Comparison of ENCODE assay signal across 24 mouse cellular contexts in the genomic region with DNA sequence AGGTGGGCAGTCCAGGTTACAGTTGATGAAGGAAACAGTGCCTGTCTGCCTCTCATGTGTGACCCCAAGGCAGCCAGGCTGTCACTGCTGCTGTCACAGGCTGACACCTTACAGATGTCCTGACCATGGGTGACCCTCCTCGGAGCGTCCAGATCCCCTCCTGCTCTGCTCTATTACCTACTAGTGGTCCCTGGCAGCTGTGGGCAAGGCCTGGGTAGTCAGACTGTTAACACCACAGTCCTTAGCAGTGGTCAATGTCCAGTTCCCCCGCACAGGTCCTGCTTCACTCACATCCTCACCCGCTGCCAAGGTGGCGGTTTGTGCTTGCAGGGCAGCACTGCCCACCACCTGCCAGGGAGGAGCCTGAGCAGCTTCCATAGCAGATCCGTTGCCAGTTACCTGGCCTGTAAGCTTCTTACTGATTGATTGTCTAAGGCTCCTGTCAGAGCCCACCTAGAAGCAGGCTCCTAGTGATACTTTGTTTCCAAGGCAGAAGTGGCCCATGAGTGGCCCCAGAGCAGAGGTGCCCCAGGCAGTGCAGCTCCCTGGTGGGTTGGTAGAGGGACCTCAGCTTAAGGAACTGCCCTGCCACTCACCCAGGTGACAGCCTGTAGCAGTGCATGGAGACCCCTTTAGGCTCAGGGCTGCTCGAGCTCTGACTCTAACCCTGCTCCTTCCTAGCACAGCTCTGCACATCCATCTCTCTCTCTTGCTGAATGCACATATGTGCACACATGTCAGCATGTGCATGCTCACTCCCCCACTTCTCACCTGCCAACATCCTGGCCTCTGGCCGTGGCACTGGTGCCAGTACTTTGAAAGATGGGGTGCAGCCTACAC. TPM values are rescaled to one million over a fixed set of nuclear protein-coding genes. Genes with fewer than 3 reads are reported as not detected.
DNase-seq lines count a peak whose midpoint lies in the region; ATAC-seq and TF ChIP-seq lines count a peak whose summit lies in the region.
"Had no signal": no experiment of that assay in that cellular context is flagged by ENCODE, and none has a peak within 500 bp of the region (broad histone marks: within the 10 kb centered on the region; RNA-seq: fewer than 3 reads in every experiment).

No protein-coding gene starts in this region.

- no peak for TF ChIP-seq POLR2A in kidney, adult 2 months (IDR thresholded peaks at IDR 0.05; ENCODE audit: low read depth, low read length)
- no peak for TF ChIP-seq POLR2A in cortical plate, adult 2 months (IDR thresholded peaks at IDR 0.05; ENCODE audit: extremely low read depth, insufficient read depth, low read length)

- peak; percentile 68 for DNase-seq in kidney, adult 2 months
- DNase-seq in kidney, adult 18-20 months: no peak
- peak; percentile 54 to 58 for DNase-seq in kidney, postnatal 36 days
- DNase-seq in adrenal gland, adult 2 months: no peak
- DNase-seq: adrenal gland, postnatal 25 days; cerebellum, adult 18-20 months; cerebellum, postnatal 10 days; gastrocnemius, postnatal 14 days; heart, postnatal 36 days; liver; lung, adult 2 months; lung, postnatal 10 days; spleen, adult 18-20 months; thymus, adult 2 months; thymus, postnatal 36 days had no signal

- no peak for TF ChIP-seq CTCF in kidney, adult 2 months (conservative IDR thresholded peaks at IDR 0.05; ENCODE audit: insufficient read depth, insufficient read length, low read depth, low read length)
- TF ChIP-seq CTCF in cortical plate, adult 2 months (IDR thresholded peaks at IDR 0.05; ENCODE audit: extremely low read depth, insufficient read depth, low read length): no peak

- H3K36me3 ChIP-seq in kidney, adult 2 months (ENCODE audit: control insufficient read depth, insufficient read depth, low read length): no peaks in the 10 kb centered on the region
- peaks cover 89% of the 10 kb centered on the region for H3K36me3 ChIP-seq in megakaryocyte, embryonic 14.5 days (replicated peaks; ENCODE audit: low read length)

- H3K27ac ChIP-seq in kidney, adult 2 months (ENCODE audit: insufficient read depth, low read depth, low read length): no peak overlapping the region
- 0 out of 2 replicates have a peak overlapping the region, but pooled peaks have one; percentile 19 for H3K27ac ChIP-seq in cortical plate, adult 2 months (ENCODE audit: insufficient read depth, low read length)
- H3K27ac ChIP-seq: forebrain, embryonic 12.5 days; hindbrain, embryonic 12.5 days; liver, embryonic 14.5 days had no signal

- 68% methylated on average over 8 of the region's 8 CpGs for WGBS in kidney, adult 2 months

- H3K27me3 ChIP-seq in kidney, adult 2 months (replicated peaks; ENCODE audit: control insufficient read depth, insufficient read depth, low read length): no peaks in the 10 kb centered on the region
- no peaks in the 10 kb centered on the region for H3K27me3 ChIP-seq in megakaryocyte, embryonic 14.5 days (replicated peaks)
- H3K27me3 ChIP-seq: forebrain, embryonic 12.5 days; hindbrain, embryonic 12.5 days; neural tube, embryonic 15.5 days had no signal

- no peak overlapping the region for H3K4me3 ChIP-seq in kidney, adult 2 months (ENCODE audit: insufficient read depth, low read depth, low read length)
- peak overlapping the region; percentile 72 for H3K4me3 ChIP-seq in megakaryocyte, embryonic 14.5 days (replicated peaks)
- H3K4me3 ChIP-seq in cortical plate, adult 2 months (ENCODE audit: insufficient read depth, low read length): no peak overlapping the region

- ATAC-seq in megakaryocyte, adult 5-6 weeks (ENCODE audit: poor library complexity, severe bottlenecking): no peak
- ATAC-seq: intestine, postnatal 0 days had no signal

- no peaks in the 10 kb centered on the region for H3K9me3 ChIP-seq in megakaryocyte, embryonic 14.5 days
- H3K9me3 ChIP-seq: forebrain, embryonic 12.5 days; heart, embryonic 10.5 days; hindbrain, embryonic 12.5 days; neural tube, embryonic 15.5 days had no signal

- peaks cover 14% of the 10 kb centered on the region for H3K4me1 ChIP-seq in kidney, adult 2 months (ENCODE audit: control insufficient read depth, insufficient read depth, low read length)
- peaks cover 91% of the 10 kb centered on the region for H3K4me1 ChIP-seq in megakaryocyte, embryonic 14.5 days
- H3K4me1 ChIP-seq in cortical plate, adult 2 months (ENCODE audit: control insufficient read depth, insufficient read depth, low read length): peaks cover 14% of the 10 kb centered on the region

RNA-seq across cellular contexts. Expression of gene Nudt16l1, which starts 1.0 kb away (rescaled TPM):
- polyA plus RNA-seq in kidney, adult 2 months (2012; rRNA removed): 137 and 145 TPM in 2 replicates
- 13.9 and 30.1 TPM in 2 replicates for polyA plus RNA-seq in megakaryocyte, embryonic 14.5 days (2012; ENCODE audit: insufficient read depth, low replicate concordance)
- 16.7 and 22.9 TPM in 2 replicates for total RNA-seq in megakaryocyte, adult 5-6 weeks (2015)
- 10.2 and 14.0 TPM in 2 replicates for total RNA-seq in megakaryocyte, adult 5-6 weeks (2017)
- 102 and 104 TPM in 2 replicates for polyA plus RNA-seq in cortical plate, adult 2 months (2012; rRNA removed)
- total RNA-seq in adrenal gland, adult 2 months (2021): 10 to 100 TPM; 50.6 to 67.6 TPM
- 125 and 130 TPM in 2 replicates for polyA plus RNA-seq in adrenal gland, adult 2 months (2012; rRNA removed)

RNA-seq across cellular contexts. Expression of gene Anks3, which starts 26.4 kb away (rescaled TPM):
- polyA plus RNA-seq in kidney, adult 2 months (2012; rRNA removed): 50.7 and 61.1 TPM in 2 replicates
- 18.6 and 22.6 TPM in 2 replicates for polyA plus RNA-seq in megakaryocyte, embryonic 14.5 days (2012; ENCODE audit: insufficient read depth, low replicate concordance)
- 13.7 and 15.0 TPM in 2 replicates for total RNA-seq in megakaryocyte, adult 5-6 weeks (2015)
- total RNA-seq in megakaryocyte, adult 5-6 weeks (2017): 15.6 and 19.0 TPM in 2 replicates
- polyA plus RNA-seq in cortical plate, adult 2 months (2012; rRNA removed): 101 and 118 TPM in 2 replicates
- 10 to 100 TPM; 30.8 to 33.9 TPM for total RNA-seq in adrenal gland, adult 2 months (2021)
- 39.2 and 45.3 TPM in 2 replicates for polyA plus RNA-seq in adrenal gland, adult 2 months (2012; rRNA removed)

RNA-seq across cellular contexts. Expression of gene Mgrn1, which starts 51.5 kb away (rescaled TPM):
- 197 and 218 TPM in 2 replicates for polyA plus RNA-seq in kidney, adult 2 months (2012; rRNA removed)
- polyA plus RNA-seq in megakaryocyte, embryonic 14.5 days (2012; ENCODE audit: insufficient read depth, low replicate concordance): 29.1 and 37.7 TPM in 2 replicates
- 30.4 and 33.0 TPM in 2 replicates for total RNA-seq in megakaryocyte, adult 5-6 weeks (2015)
- total RNA-seq in megakaryocyte, adult 5-6 weeks (2017): 32.1 and 41.0 TPM in 2 replicates
- 229 and 239 TPM in 2 replicates for polyA plus RNA-seq in cortical plate, adult 2 months (2012; rRNA removed)
- 10 to 100 TPM; 79.3 to 87.4 TPM for total RNA-seq in adrenal gland, adult 2 months (2021)
- 134 and 157 TPM in 2 replicates for polyA plus RNA-seq in adrenal gland, adult 2 months (2012; rRNA removed)

RNA-seq across cellular contexts. Expression of gene Ubald1, which starts 57.5 kb away (rescaled TPM):
- 38.4 and 39.2 TPM in 2 replicates for polyA plus RNA-seq in kidney, adult 2 months (2012; rRNA removed)
- 336 and 551 TPM in 2 replicates for polyA plus RNA-seq in megakaryocyte, embryonic 14.5 days (2012; ENCODE audit: insufficient read depth, low replicate concordance)
- 32.1 and 34.6 TPM in 2 replicates for total RNA-seq in megakaryocyte, adult 5-6 weeks (2015)
- 11.3 and 18.3 TPM in 2 replicates for total RNA-seq in megakaryocyte, adult 5-6 weeks (2017)
- 58.4 and 59.4 TPM in 2 replicates for polyA plus RNA-seq in cortical plate, adult 2 months (2012; rRNA removed)
- total RNA-seq in adrenal gland, adult 2 months (2021): 10 to 100 TPM; 32.8 to 37.8 TPM
- polyA plus RNA-seq in adrenal gland, adult 2 months (2012; rRNA removed): 59.7 and 68.0 TPM in 2 replicates

Comparison
In these comparisons a context has a peak if more than half of its experiments do, and no peak if none do; other contexts are left out.
1. DNase-seq: peak in kidney, adult 2 months (single experiment) and kidney, postnatal 36 days (2 of 2); none in kidney, adult 18-20 months (single experiment) and adrenal gland, adult 2 months (single experiment).